Mouse (Mus musculus): ENCODE measurements around the gene Kif1c. TPM values are rescaled to one million over a fixed set of nuclear protein-coding genes. Genes with fewer than 3 reads are reported as not detected.
A peak's percentile ranks its signal among the peaks of the same experiment; 100 is the strongest.
"Not testable (repeated sequence)": the region's sequence is repeated elsewhere in the genome, so short reads cannot be mapped to it uniquely, and the experiment has no call there.

Gene Kif1c
- polyA plus RNA-seq, 1 experiment = 0.31 TPM

- H3K27me3 ChIP-seq (ENCODE audit: control insufficient read depth) = no peaks in the 10 kb centered on the region; the same call in 1 of the 2 replicates
- TF ChIP-seq TAL1 (IDR thresholded peaks at IDR 0.05; ENCODE audit: low read length) = no peak
- TF ChIP-seq GATA1 (IDR thresholded peaks at IDR 0.05; ENCODE audit: low read length) = no peak
- H3K4me1 ChIP-seq (ENCODE audit: control insufficient read depth) = peaks cover 25% of the 10 kb centered on the region
- no peaks in the 10 kb centered on the region for H3K36me3 ChIP-seq (ENCODE audit: control insufficient read depth)
- no peak overlapping the region for H3K4me3 ChIP-seq (replicated peaks)
- no peaks in the 10 kb centered on the region for H3K9me3 ChIP-seq (ENCODE audit: control insufficient read depth, low read length)
These were observed 62.3 kb downstream of the Kif1c start for GRCm38 (mm10) chr11:70762641-70763040.

GRCm38 (mm10) chr11:70763582-70763935 is 63.2 kb downstream of the Kif1c start:
- Histone ChIP-seq H3K27me3 (ENCODE audit: control insufficient read depth) (no peaks in the 10 kb centered on the region; the same call in 1 of the 2 replicates), H3K36me3 (ENCODE audit: control insufficient read depth) (peaks cover 3% of the 10 kb centered on the region; the same call in 1 of the 2 replicates), H3K4me3 (replicated peaks) (peak overlapping the region; percentile 87), H3K9me3 (ENCODE audit: control insufficient read depth, low read length) (no peaks in the 10 kb centered on the region), H3K4me1 (ENCODE audit: control insufficient read depth) (peaks cover 25% of the 10 kb centered on the region)
- TF ChIP-seq GATA1 (IDR thresholded peaks at IDR 0.05; ENCODE audit: low read length) = no peak
- TF ChIP-seq TAL1 (IDR thresholded peaks at IDR 0.05; ENCODE audit: low read length) = no peak

- H3K4me3 ChIP-seq (replicated peaks) = peak within 1 kb of the TSS; percentile 87
- H3K27me3 ChIP-seq (ENCODE audit: control insufficient read depth) = no peaks in the 10 kb centered on the region; the same call in 1 of the 2 replicates
- H3K9me3 ChIP-seq (ENCODE audit: control insufficient read depth, low read length) = no peaks in the 10 kb centered on the region
- peaks cover 3% of the 10 kb centered on the region; the same call in 1 of the 2 replicates for H3K36me3 ChIP-seq (ENCODE audit: control insufficient read depth)
- peaks cover 25% of the 10 kb centered on the region for H3K4me1 ChIP-seq (ENCODE audit: control insufficient read depth)
- TF ChIP-seq GATA1 (IDR thresholded peaks at IDR 0.05; ENCODE audit: low read length) = no peak
- TF ChIP-seq TAL1 (IDR thresholded peaks at IDR 0.05; ENCODE audit: low read length) = no peak
These were observed 63.8 kb downstream of the Kif1c start, which contains the start of gene Zfp3 for GRCm38 (mm10) chr11:70763936-70764808. TSS of gene Zfp3 (plus strand) at chr11:70764209.

GRCm38 (mm10) chr11:70765776-70766445 is 65.6 kb downstream of the Kif1c start:
- no peaks in the 10 kb centered on the region for H3K9me3 ChIP-seq (ENCODE audit: control insufficient read depth, low read length)
- no peak overlapping the region for H3K4me3 ChIP-seq (replicated peaks)
- no peak for TF ChIP-seq TAL1 (IDR thresholded peaks at IDR 0.05; ENCODE audit: low read length)
- TF ChIP-seq GATA1 (IDR thresholded peaks at IDR 0.05; ENCODE audit: low read length) = no peak
- peaks cover 3% of the 10 kb centered on the region; the same call in 1 of the 2 replicates for H3K36me3 ChIP-seq (ENCODE audit: control insufficient read depth)
- no peaks in the 10 kb centered on the region; the same call in 1 of the 2 replicates for H3K27me3 ChIP-seq (ENCODE audit: control insufficient read depth)
- H3K4me1 ChIP-seq (ENCODE audit: control insufficient read depth) = peaks cover 25% of the 10 kb centered on the region

GRCm38 (mm10) chr11:70770804-70771203 is 70.5 kb downstream of the Kif1c start:
- no peaks in the 10 kb centered on the region for H3K27me3 ChIP-seq (ENCODE audit: control insufficient read depth)
- H3K9me3 ChIP-seq (ENCODE audit: control insufficient read depth, low read length) = no peaks in the 10 kb centered on the region
- no peak overlapping the region for H3K4me3 ChIP-seq (replicated peaks)
- peaks cover 3% of the 10 kb centered on the region for H3K4me1 ChIP-seq (ENCODE audit: control insufficient read depth)
- no peak for TF ChIP-seq TAL1 (IDR thresholded peaks at IDR 0.05; ENCODE audit: low read length)
- no peak for TF ChIP-seq GATA1 (IDR thresholded peaks at IDR 0.05; ENCODE audit: low read length)
- H3K36me3 ChIP-seq (ENCODE audit: control insufficient read depth) = peaks cover 12% of the 10 kb centered on the region

GRCm38 (mm10) chr11:70776830-70777571 is 76.7 kb downstream of the Kif1c start:
- no peaks in the 10 kb centered on the region for H3K9me3 ChIP-seq (ENCODE audit: control insufficient read depth, low read length)
- peaks cover 7% of the 10 kb centered on the region for H3K4me1 ChIP-seq (ENCODE audit: control insufficient read depth)
- peaks cover 5% of the 10 kb centered on the region for H3K36me3 ChIP-seq (ENCODE audit: control insufficient read depth)
- H3K27me3 ChIP-seq (ENCODE audit: control insufficient read depth) = no peaks in the 10 kb centered on the region
- TF ChIP-seq GATA1 (IDR thresholded peaks at IDR 0.05; ENCODE audit: low read length) = no peak
- TF ChIP-seq TAL1 (IDR thresholded peaks at IDR 0.05; ENCODE audit: low read length) = no peak
- H3K4me3 ChIP-seq (replicated peaks) = no peak overlapping the region

- no peaks in the 10 kb centered on the region for H3K9me3 ChIP-seq (ENCODE audit: control insufficient read depth, low read length)
- no peak overlapping the region for H3K4me3 ChIP-seq (replicated peaks)
- no peak for TF ChIP-seq TAL1 (IDR thresholded peaks at IDR 0.05; ENCODE audit: low read length)
- TF ChIP-seq GATA1 (IDR thresholded peaks at IDR 0.05; ENCODE audit: low read length) = no peak
- no peaks in the 10 kb centered on the region for H3K27me3 ChIP-seq (ENCODE audit: control insufficient read depth)
- peaks cover 7% of the 10 kb centered on the region for H3K4me1 ChIP-seq (ENCODE audit: control insufficient read depth)
- H3K36me3 ChIP-seq (ENCODE audit: control insufficient read depth) = no peaks in the 10 kb centered on the region; the same call in 1 of the 2 replicates
These were observed 77.3 kb downstream of the Kif1c start for GRCm38 (mm10) chr11:70777634-70778033.

- not testable (repeated sequence) for H3K4me3 ChIP-seq (replicated peaks); H3K9me3 ChIP-seq (ENCODE audit: control insufficient read depth, low read length); H3K27me3 ChIP-seq (ENCODE audit: control insufficient read depth); H3K36me3 ChIP-seq (ENCODE audit: control insufficient read depth); H3K4me1 ChIP-seq (ENCODE audit: control insufficient read depth)
These were observed 77.7 kb downstream of the Kif1c start for GRCm38 (mm10) chr11:70778058-70778457.

Other genes starting within 250 kb of the Kif1c start
- gene Med11, start 248.6 kb upstream of the Kif1c start, polyA plus RNA-seq (2012) = 1.1 and 2.3 TPM in 2 replicates
- 0.02 TPM in 1 of 2 replicates, not detected in the other for gene Zmynd15, start 241.1 kb upstream of the Kif1c start, polyA plus RNA-seq (2012)
- gene Cxcl16, start 240.6 kb upstream of the Kif1c start, polyA plus RNA-seq (2012) = not detected in 2 replicates
- not detected in 2 replicates for gene Tm4sf5, start 195.3 kb upstream of the Kif1c start, polyA plus RNA-seq (2012)
- gene Vmo1, start 185.9 kb upstream of the Kif1c start, polyA plus RNA-seq (2012) = not detected in 2 replicates
- gene Gltpd2, start 181.4 kb upstream of the Kif1c start, polyA plus RNA-seq (2012) = 0.10 TPM in 1 of 2 replicates, not detected in the other
- gene Psmb6, start 175.2 kb upstream of the Kif1c start, polyA plus RNA-seq (2012) = 27.3 and 29.9 TPM in 2 replicates
- not detected in 2 replicates for gene Gm40193, start 167.6 kb upstream of the Kif1c start, polyA plus RNA-seq (2012)
- gene Pld2, start 160.5 kb upstream of the Kif1c start, polyA plus RNA-seq (2012) = 0.01 TPM in 1 of 2 replicates, not detected in the other
- 1.1 and 1.2 TPM in 2 replicates for gene Mink1, start 137.7 kb upstream of the Kif1c start, polyA plus RNA-seq (2012)
- not detected in 2 replicates for gene 4930544D05Rik, start 84.7 kb upstream of the Kif1c start, polyA plus RNA-seq (2012)
- 0.06 TPM in 1 of 2 replicates, not detected in the other for gene Chrne, start 81.3 kb upstream of the Kif1c start, polyA plus RNA-seq (2012)
- gene Gp1ba, start 61.4 kb upstream of the Kif1c start, polyA plus RNA-seq (2012) = 0.12 TPM in 2 replicates
- 24.0 and 33.2 TPM in 2 replicates for gene Rnf167, start 53.3 kb upstream of the Kif1c start, polyA plus RNA-seq (2012)
- gene Slc25a11, start 53.1 kb upstream of the Kif1c start, polyA plus RNA-seq (2012) = 2.2 and 2.4 TPM in 2 replicates
- gene Pfn1, start 45.9 kb upstream of the Kif1c start, polyA plus RNA-seq (2012) = 240 and 308 TPM in 2 replicates
- gene Eno3, start 43.3 kb upstream of the Kif1c start, polyA plus RNA-seq (2012) = 0.74 and 0.78 TPM in 2 replicates
- gene Spag7, start 31.1 kb upstream of the Kif1c start, polyA plus RNA-seq (2012) = 11.0 and 18.1 TPM in 2 replicates
- gene Camta2, start 12.4 kb upstream of the Kif1c start, polyA plus RNA-seq (2012) = 0.30 and 0.36 TPM in 2 replicates
- gene Inca1, start 393 bp upstream of the Kif1c start, polyA plus RNA-seq (2012) = not detected in 2 replicates
- 0.04 TPM in 1 of 2 replicates, not detected in the other for gene Zfp3, start 63.7 kb downstream of the Kif1c start, polyA plus RNA-seq (2012)
- gene Scimp, start 112.0 kb downstream of the Kif1c start, polyA plus RNA-seq (2012) = not detected in 2 replicates
- gene Rabep1, start 144.2 kb downstream of the Kif1c start, polyA plus RNA-seq (2012) = 0.37 and 0.42 TPM in 2 replicates